Mouse (Mus musculus): ENCODE measurements around the gene Cpt2.

DNA sequence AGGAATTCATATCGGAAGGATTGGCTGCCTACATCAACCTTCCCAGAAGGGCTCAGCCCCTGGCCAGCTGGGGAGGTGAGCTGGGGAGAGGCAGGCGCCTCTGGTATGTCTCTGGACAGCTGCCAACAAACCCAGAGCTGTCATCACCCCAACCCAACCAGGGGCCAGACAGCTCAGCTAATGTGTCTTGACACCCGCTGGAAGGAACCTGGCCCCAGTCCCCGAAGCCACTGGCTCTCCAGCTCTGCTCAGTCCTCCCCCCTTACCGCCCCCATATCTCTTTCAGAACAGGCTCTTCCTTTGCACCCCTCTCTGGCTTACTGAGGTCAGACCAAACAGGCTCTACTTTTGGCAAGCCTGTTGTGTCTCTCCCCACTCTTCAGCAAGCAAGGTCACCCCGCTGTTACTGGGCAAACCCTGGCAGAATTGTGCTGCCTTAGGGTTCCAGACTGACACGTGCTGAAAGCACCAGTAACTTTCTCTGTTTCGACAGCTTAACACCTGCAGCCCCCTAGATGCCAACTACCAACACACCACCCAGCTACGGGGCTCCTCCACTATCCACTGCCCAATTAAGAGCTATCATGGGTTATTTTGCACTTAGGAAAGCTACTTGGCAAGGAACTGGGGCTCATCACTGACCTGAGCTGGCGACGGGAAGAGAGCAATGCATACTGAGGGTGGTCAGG is 38.8 kb upstream of the Cpt2 start:
- TF ChIP-seq CTCF (IDR thresholded peaks at IDR 0.05; ENCODE audit: extremely low read depth, insufficient read depth, insufficient read length, insufficient replicate concordance) = no peak
- no peak for TF ChIP-seq POLR2A (IDR thresholded peaks at IDR 0.05; ENCODE audit: low read depth, low read length)
